Mouse (Mus musculus) liver, embryonic 14.5 days (tissue): ENCODE results near the gene Cpeb3.

ENCODE experiments used
- CTCF ChIP-seq: IDR thresholded peaks from 2 replicates; pipeline ENCODE4 v1.5.1; 2016; ENCODE audit warnings: antibody characterized with exemption, low read depth, control low read depth
- EP300 ChIP-seq: IDR thresholded peaks from 2 replicates; pipeline ENCODE4 v1.6.1; 2016; ENCODE audit warnings: antibody characterized with exemption, low read depth

DNA sequence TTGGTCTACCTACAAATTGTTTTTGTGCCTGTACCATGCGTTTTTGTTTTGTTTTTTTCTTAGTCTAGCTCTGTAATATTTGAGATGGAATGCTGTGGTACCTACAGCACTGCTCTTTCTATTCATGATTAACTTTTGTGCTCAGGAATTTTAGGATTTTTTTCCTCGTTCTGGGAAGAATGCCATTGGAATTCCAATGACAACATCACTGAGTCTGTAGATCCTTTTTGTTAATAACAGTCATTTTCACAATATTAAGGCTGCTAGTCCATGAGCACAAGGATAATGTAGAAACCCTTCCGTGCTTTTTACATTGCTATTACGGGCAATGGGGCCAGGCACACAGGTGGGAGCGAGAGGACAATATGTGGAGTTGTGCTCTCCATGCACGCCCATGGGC, 96.6 kb downstream of the Cpeb3 start:
- TF ChIP-seq CTCF = no peak
- TF ChIP-seq EP300 = no peak
